Mouse (Mus musculus) MEL (cell line): ENCODE measurements around the gene Spsb1. TPM values are rescaled to one million over a fixed set of nuclear protein-coding genes. Genes with fewer than 3 reads are reported as not detected.

Experiments
- DNase-seq: peaks from one replicate; pipeline ENCODE4 v3.0.0; 2011; ENCODE audit warnings: low read depth, low spot score
- H3K27ac ChIP-seq: 2 replicates; pipeline ENCODE4 v1.5.1; 2012; ENCODE audit warnings: low read depth, mild to moderate bottlenecking, control low read depth, low read length, moderate library complexity; ENCODE audit not compliant: control insufficient read depth
- H3K27me3 ChIP-seq, 2 experiments: fragments of 150-350 bp in 1 of 2; sonication (generic) in 1 of 2; 2 replicates each; pipeline ENCODE4 v1.6.1; 2012; ENCODE audit warnings: low read length in 2 of 2, mild to moderate bottlenecking in 2 of 2, improper control_type of control experiment in 1 of 2, moderate library complexity in 1 of 2; ENCODE audit not compliant: insufficient read depth in 2 of 2, control insufficient read depth in 1 of 2
- H3K36me3 ChIP-seq, 2 experiments: 2 replicates each; pipeline ENCODE4 v1.6.1; 2012 to 2014; ENCODE audit warnings: low read length in 2 of 2, improper control_type of control experiment in 1 of 2, inconsistent platforms in 1 of 2, mild to moderate bottlenecking in 1 of 2; ENCODE audit not compliant: insufficient read depth in 2 of 2, control insufficient read depth in 1 of 2
- H3K4me1 ChIP-seq, 2 experiments: fragments of 150-350 bp in 1 of 2; sonication (generic) in 1 of 2; 2 replicates each; pipeline ENCODE4 v1.6.1; 2012; ENCODE audit warnings: low read length in 2 of 2, improper control_type of control experiment in 1 of 2, mild to moderate bottlenecking in 1 of 2; ENCODE audit not compliant: insufficient read depth in 2 of 2, control insufficient read depth in 1 of 2
- H3K4me3 ChIP-seq, 2 experiments: fragments of 150-350 bp in 1 of 2; sonication (generic) in 1 of 2; 2 replicates each; pipeline ENCODE4 v1.5.1; 2012; ENCODE audit warnings: low read depth in 2 of 2, low read length in 2 of 2, mild to moderate bottlenecking in 2 of 2, moderate library complexity in 2 of 2, control low read depth in 1 of 2, improper control_type of control experiment in 1 of 2; ENCODE audit not compliant: control insufficient read depth in 1 of 2, insufficient read depth in 1 of 2
- H3K79me2 ChIP-seq: 2 replicates; pipeline ENCODE4 v1.6.1; 2012; ENCODE audit warnings: mild to moderate bottlenecking, low read length, moderate library complexity; ENCODE audit not compliant: control insufficient read depth, poor library complexity, insufficient read depth
- H3K9ac ChIP-seq: 2 replicates; pipeline ENCODE4 v1.6.1; 2012; ENCODE audit warnings: low read depth, mild to moderate bottlenecking, control low read depth, low read length, moderate library complexity; ENCODE audit not compliant: control insufficient read depth, poor library complexity, severe bottlenecking
- H3K9me3 ChIP-seq: fragments of 150-350 bp; sonication (generic); replicated peaks from 2 replicates; pipeline ENCODE4 v1.6.1; 2012; ENCODE audit warnings: mild to moderate bottlenecking, low read length, improper control_type of control experiment, moderate library complexity; ENCODE audit not compliant: insufficient read depth
- CHD1 ChIP-seq: IDR thresholded peaks from 2 replicates; pipeline ENCODE4 v1.6.1; 2012; ENCODE audit warnings: low read depth, mild to moderate bottlenecking, inconsistent platforms, low read length, improper control_type of control experiment
- CHD2 ChIP-seq: IDR thresholded peaks from 2 replicates; pipeline ENCODE4 v1.6.1; 2011; ENCODE audit warnings: low read length, improper control_type of control experiment
- ELF1 ChIP-seq: IDR thresholded peaks from 2 replicates; pipeline ENCODE4 v1.6.1; 2014; ENCODE audit warnings: low read depth, mild to moderate bottlenecking, inconsistent platforms, low read length, improper control_type of control experiment, moderate library complexity
- GATA1 ChIP-seq: IDR thresholded peaks from 2 replicates; pipeline ENCODE4 v1.6.1; 2011; ENCODE audit warnings: low read depth, low read length, improper control_type of control experiment
- KAT2A ChIP-seq: conservative IDR thresholded peaks from 2 replicates; pipeline ENCODE4 v1.6.1; 2012; ENCODE audit warnings: low read depth, low read length, improper control_type of control experiment, inconsistent platforms
- MAFK ChIP-seq: IDR thresholded peaks from 2 replicates; pipeline ENCODE4 v1.6.1; 2011; ENCODE audit warnings: low read depth, mild to moderate bottlenecking, low read length, improper control_type of control experiment, borderline replicate concordance
- MAX ChIP-seq: IDR thresholded peaks from 2 replicates; pipeline ENCODE4 v1.6.1; 2011; ENCODE audit warnings: low read length, improper control_type of control experiment
- MEF2A ChIP-seq: IDR thresholded peaks from 2 replicates; pipeline ENCODE4 v1.6.1; 2014; ENCODE audit warnings: low read depth, mild to moderate bottlenecking, inconsistent platforms, low read length, improper control_type of control experiment; ENCODE audit not compliant: poor library complexity, insufficient replicate concordance, severe bottlenecking; ENCODE audit errors: extremely low read depth
- MYB ChIP-seq: IDR thresholded peaks from 2 replicates; pipeline ENCODE4 v1.6.1; 2011; ENCODE audit warnings: mild to moderate bottlenecking, low read depth, low read length, improper control_type of control experiment
- NELFE ChIP-seq: IDR thresholded peaks from 2 replicates; pipeline ENCODE4 v1.6.1; 2011; ENCODE audit warnings: low read depth, low read length, improper control_type of control experiment
- POLR2A ChIP-seq, 2 experiments: IDR thresholded peaks; 2 replicates each; pipeline ENCODE4 v1.6.1; 2011 to 2012; ENCODE audit warnings: low read length in 2 of 2, mild to moderate bottlenecking in 2 of 2, control low read depth in 1 of 2, improper control_type of control experiment in 1 of 2, low read depth in 1 of 2, moderate library complexity in 1 of 2; ENCODE audit not compliant: control insufficient read depth in 1 of 2, insufficient read depth in 1 of 2, poor library complexity in 1 of 2
- POLR2AphosphoS2 ChIP-seq: IDR thresholded peaks from 2 replicates; pipeline ENCODE4 v1.6.1; 2011; ENCODE audit warnings: low read length, improper control_type of control experiment
- POLR2AphosphoS5 ChIP-seq: IDR thresholded peaks from 2 replicates; pipeline ENCODE4 v1.6.1; 2012; ENCODE audit warnings: low read depth, borderline replicate concordance, mild to moderate bottlenecking, inconsistent platforms, low read length, moderate library complexity, mixed read lengths
- RAD21 ChIP-seq: IDR thresholded peaks from 2 replicates; pipeline ENCODE4 v1.6.1; 2011; ENCODE audit warnings: mild to moderate bottlenecking, low read depth, low read length, improper control_type of control experiment
- TAL1 ChIP-seq: IDR thresholded peaks from 2 replicates; pipeline ENCODE4 v1.6.1; 2012; ENCODE audit warnings: mild to moderate bottlenecking, inconsistent platforms, low read length, moderate library complexity, mixed read lengths
- TBP ChIP-seq: IDR thresholded peaks from 2 replicates; pipeline ENCODE4 v1.8.0; 2011; ENCODE audit warnings: low read depth, low read length, improper control_type of control experiment
- UBTF ChIP-seq: IDR thresholded peaks from 2 replicates; pipeline ENCODE4 v1.6.1; 2012; ENCODE audit warnings: low read depth, mild to moderate bottlenecking, inconsistent platforms, low read length, improper control_type of control experiment, moderate library complexity, borderline replicate concordance; ENCODE audit not compliant: insufficient read depth
- USF1 ChIP-seq: IDR thresholded peaks from 2 replicates; pipeline ENCODE4 v1.6.1; 2014; ENCODE audit warnings: low read depth, mild to moderate bottlenecking, inconsistent platforms, low read length, improper control_type of control experiment, moderate library complexity
- ZC3H11A ChIP-seq: IDR thresholded peaks from 2 replicates; pipeline ENCODE4 v1.6.1; 2012; ENCODE audit warnings: low read depth, mild to moderate bottlenecking, inconsistent platforms, low read length, improper control_type of control experiment
- ZNF384 ChIP-seq: IDR thresholded peaks from 2 replicates; pipeline ENCODE4 v1.6.1; 2012; ENCODE audit warnings: low read depth, mild to moderate bottlenecking, inconsistent platforms, low read length, improper control_type of control experiment
- polyA plus RNA-seq, 2 experiments: library from polyadenylated mRNA; stranded (reverse) in 1 of 2; unstranded in 1 of 2; fragments of >175 nt in 1 of 2; fragments of >200 nt in 1 of 2; gene quantifications; 2 replicates each; pipeline versions ENCODE4 v1.2.1 to v1.2.4; 2012; ENCODE audit warnings: low replicate concordance in 2 of 2, low read depth in 1 of 2; ENCODE audit not compliant: insufficient read length in 2 of 2, insufficient read depth in 1 of 2, missing spikeins in 1 of 2
- total RNA-seq: library from RNA; depleted of rRNA; stranded (reverse); fragments of 300-350 nt; gene quantifications from 2 replicates; pipeline ENCODE4 v1.2.3, GENCODE M21; 2012

The Spsb1 gene
- total and polyA plus RNA-seq, 3 experiments, result 0.12 to 0.25 TPM; not detected in 1

DNA sequence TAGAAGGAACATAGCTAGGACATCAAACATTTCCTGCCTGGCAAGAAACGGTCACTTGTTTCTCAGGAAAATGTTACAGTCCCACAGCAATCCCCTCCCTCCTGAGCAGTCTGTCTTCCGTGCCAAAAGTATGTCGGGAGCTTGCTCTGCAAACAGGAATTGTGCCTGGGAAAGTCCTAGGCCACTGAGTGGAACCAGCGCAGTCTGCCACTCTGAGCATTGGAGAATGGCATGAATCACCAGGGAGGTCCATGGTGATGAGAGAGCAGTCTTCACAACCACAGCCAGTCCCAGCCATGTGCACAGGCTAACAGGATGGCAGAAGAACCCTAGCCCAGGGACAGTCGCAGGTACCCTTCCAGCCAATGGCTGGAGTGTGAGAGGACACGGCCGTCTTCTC lies 41.6 kb upstream of the Spsb1 start:
- Histone ChIP-seq H3K36me3 (peaks cover 0 to 2% of the 10 kb centered on the region in 2 experiments; a peak in 2 of 4 replicates), H3K27me3 (no peaks in the 10 kb centered on the region), H3K9me3 (no peaks in the 10 kb centered on the region), H3K4me1 (peaks cover 0 to 3% of the 10 kb centered on the region in 2 experiments; a peak in 2 of 4 replicates), H3K27ac (no peak overlapping the region), H3K79me2 (no peaks in the 10 kb centered on the region), H3K9ac (no peak overlapping the region), H3K4me3 (no peak overlapping the region)
- no peak for DNase-seq
- TF ChIP-seq ZC3H11A, result no peak
- TF ChIP-seq ZNF384, result no peak
- TF ChIP-seq RAD21, result no peak
- no peak for TF ChIP-seq NELFE
- no peak for TF ChIP-seq USF1

- TF ChIP-seq TBP (no peak), ELF1 (no peak), TAL1 (no peak), POLR2AphosphoS5 (no peak), KAT2A (no peak), RAD21 (no peak), POLR2AphosphoS2 (no peak), CHD1 (no peak), MAFK (no peak), MEF2A (no peak), ZNF384 (no peak), POLR2A (IDR thresholded peaks at IDR 0.05; ENCODE audit: control insufficient read depth in 1 of 2, insufficient read depth in 1 of 2, low read depth in 1 of 2, low read length in 2 of 2, poor library complexity in 1 of 2) (no peak), CHD2 (no peak), UBTF (no peak), ZC3H11A (no peak), MAX (no peak), MYB (no peak), GATA1 (no peak)
- H3K9ac ChIP-seq, result no peak overlapping the region
- no peak overlapping the region for H3K4me3 ChIP-seq
- H3K4me1 ChIP-seq, result no peaks in the 10 kb centered on the region
- no peak overlapping the region for H3K27ac ChIP-seq
- H3K36me3 ChIP-seq, result no peaks in the 10 kb centered on the region
- H3K79me2 ChIP-seq, result no peaks in the 10 kb centered on the region
- no peaks in the 10 kb centered on the region for H3K9me3 ChIP-seq
- H3K27me3 ChIP-seq, result no peaks in the 10 kb centered on the region
- no peak for DNase-seq
Measured at GRCm38 (mm10) chr4:149995911-149996310, 41.1 kb upstream of the Spsb1 start.
